Mouse (Mus musculus): Measurements from ENCODE around the gene Vmn1r151.
"Not testable (repeated sequence)": the region's sequence is repeated elsewhere in the genome, so short reads cannot be mapped to it uniquely, and the experiment has no call there.

The Vmn1r151 gene

DNA sequence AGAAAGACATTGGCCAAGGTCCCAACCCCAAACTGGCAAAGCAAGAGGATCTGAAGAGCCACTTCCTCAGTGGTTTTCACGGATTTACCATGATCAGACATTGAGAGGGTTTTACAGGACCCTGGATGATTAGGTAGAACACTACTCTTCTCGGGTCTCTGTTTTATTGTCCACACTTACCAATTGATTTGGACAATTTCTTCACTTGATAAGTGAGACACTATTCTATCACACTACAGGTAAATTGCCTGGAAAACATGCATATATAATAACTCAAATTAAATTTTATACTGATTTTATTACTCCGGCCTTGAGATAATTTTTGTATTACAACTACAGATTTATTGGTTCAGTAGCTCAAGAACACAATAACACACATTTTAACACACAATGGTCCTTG lies at the start of gene Vmn1r151:
Gene Vmn1r151 (minus strand): TSS at position 101 of the 400 bp plus-strand sequence.
- H3K4me1 ChIP-seq (replicated peaks; ENCODE audit: low read depth, low read length); H3K4me3 ChIP-seq (replicated peaks; ENCODE audit: low read length); H3K9me3 ChIP-seq (ENCODE audit: low read length); H3K27me3 ChIP-seq (ENCODE audit: insufficient read depth, low read length); H3K36me3 ChIP-seq (ENCODE audit: insufficient read depth, low read length): not testable (repeated sequence)

DNA sequence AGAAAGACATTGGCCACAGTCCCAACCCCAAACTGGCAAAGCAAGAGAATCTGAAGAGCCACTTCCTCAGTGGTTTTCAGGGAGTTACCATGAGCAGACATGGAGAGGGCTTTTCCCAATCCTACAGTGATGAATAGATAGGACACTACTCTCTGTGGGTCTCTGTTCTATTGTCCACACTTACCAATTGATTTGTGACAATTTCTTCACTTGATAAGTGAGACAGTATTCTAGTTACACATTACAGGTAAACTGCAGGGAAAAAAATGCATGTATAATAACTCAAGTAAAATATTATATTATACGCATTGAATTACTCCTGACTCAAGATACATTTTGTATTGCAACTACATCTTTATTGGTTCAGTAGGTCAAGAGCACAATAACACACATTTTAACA lies 35.3 kb upstream of the Vmn1r151 start, which contains the start of gene Gm8677:
Gene Gm8677 (minus strand): TSS at position 101 of the 400 bp plus-strand sequence.
- not testable (repeated sequence) for H3K4me1 ChIP-seq (replicated peaks; ENCODE audit: low read depth, low read length); H3K36me3 ChIP-seq (ENCODE audit: insufficient read depth, low read length); H3K27me3 ChIP-seq (ENCODE audit: insufficient read depth, low read length); H3K4me3 ChIP-seq (replicated peaks; ENCODE audit: low read length); H3K9me3 ChIP-seq (ENCODE audit: low read length)

DNA sequence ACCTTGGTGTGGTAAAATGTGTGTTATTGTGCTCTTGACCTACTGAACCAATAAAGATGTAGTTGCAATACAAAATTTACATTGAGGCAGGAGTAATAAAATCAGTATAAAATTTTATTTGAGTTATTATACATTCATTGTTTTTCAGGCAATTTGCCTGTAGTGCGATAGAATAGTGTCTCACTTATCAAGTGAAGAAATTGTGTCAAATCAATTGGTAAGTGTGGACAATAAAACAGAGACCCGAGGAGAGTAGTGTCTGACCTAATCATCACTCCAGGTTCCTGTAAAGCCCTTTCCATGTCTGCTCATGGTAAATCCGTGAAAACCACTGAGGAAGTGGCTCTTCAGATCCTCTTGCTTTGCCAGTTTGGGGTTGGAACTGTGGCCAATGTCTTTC lies 23.2 kb upstream of the Vmn1r151 start, which contains the start of gene Vmn1r152:
Gene Vmn1r152 (plus strand): TSS at position 301 of the 400 bp plus-strand sequence.
- H3K4me3 ChIP-seq (replicated peaks; ENCODE audit: low read length); H3K36me3 ChIP-seq (ENCODE audit: insufficient read depth, low read length); H3K4me1 ChIP-seq (replicated peaks; ENCODE audit: low read depth, low read length); H3K9me3 ChIP-seq (ENCODE audit: low read length); H3K27me3 ChIP-seq (ENCODE audit: insufficient read depth, low read length): not testable (repeated sequence)

DNA sequence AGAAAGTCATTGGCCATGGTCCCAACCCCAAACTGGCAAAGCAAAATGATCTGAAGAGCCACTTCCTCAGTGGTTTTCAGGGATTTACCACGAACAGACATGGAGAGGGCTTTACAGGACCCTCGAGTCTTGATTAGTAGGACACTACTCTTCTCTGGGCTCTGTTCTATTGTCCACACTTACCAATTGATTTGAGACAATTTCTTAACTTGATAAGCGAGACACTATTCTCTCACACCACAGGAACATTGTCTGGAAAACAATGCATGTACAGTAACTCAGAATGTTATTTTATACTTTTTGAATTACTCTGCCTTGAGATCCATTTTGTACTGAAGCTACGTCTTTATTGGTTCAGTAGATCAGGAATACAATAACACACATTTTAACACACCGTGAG lies 35.5 kb downstream of the Vmn1r151 start, which contains the start of gene Gm10665:
Gene Gm10665 (minus strand): TSS at position 101 of the 400 bp plus-strand sequence.
- H3K4me3 ChIP-seq (replicated peaks; ENCODE audit: low read length); H3K36me3 ChIP-seq (ENCODE audit: insufficient read depth, low read length); H3K4me1 ChIP-seq (replicated peaks; ENCODE audit: low read depth, low read length); H3K27me3 ChIP-seq (ENCODE audit: insufficient read depth, low read length); H3K9me3 ChIP-seq (ENCODE audit: low read length): not testable (repeated sequence)

Measured in E14TG2a.4 (cell line).